Mouse (Mus musculus): ENCODE measurements around the gene Klf16. TPM values are rescaled to one million over a fixed set of nuclear protein-coding genes. Genes with fewer than 3 reads are reported as not detected.

Klf16 gene
- total and polyA plus RNA-seq, 2 experiments from 2014 or later: 8.6 to 16.6 TPM

DNA sequence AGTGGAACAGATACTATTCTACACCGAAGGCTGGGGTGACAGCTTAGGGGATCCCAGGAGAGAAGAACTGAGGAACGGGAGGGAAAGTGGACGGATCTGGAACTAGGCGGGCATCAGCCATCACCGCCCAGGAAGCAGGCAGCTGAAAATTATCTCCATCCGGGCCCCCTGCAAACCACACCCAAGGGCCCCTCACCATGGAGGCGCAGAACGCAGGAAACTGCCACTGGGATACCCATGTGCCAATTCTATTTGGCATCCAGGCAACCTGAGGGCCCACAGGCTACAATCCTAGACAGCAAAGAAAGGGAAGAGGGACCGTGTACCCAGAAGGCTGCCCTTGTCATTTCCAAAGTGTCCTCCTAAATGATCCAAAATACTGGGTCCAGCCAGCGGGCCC is 6.7 kb downstream of the Klf16 start:
- TF ChIP-seq CTCF (IDR thresholded peaks at IDR 0.05; ENCODE audit: low read depth): no peak
- WGBS: 82% methylated on average over 10 of the region's 10 CpGs
- H3K36me3 ChIP-seq (ENCODE audit: insufficient read depth, low read length): peaks cover 6% of the 10 kb centered on the region; the same call in 1 of the 2 replicates
- H3K27ac ChIP-seq: peak overlapping the region; percentile 62
- no peaks in the 10 kb centered on the region for H3K9me3 ChIP-seq (ENCODE audit: low read length)
- H3K9ac ChIP-seq (replicated peaks; ENCODE audit: low read length): peak overlapping the region; percentile 35; the same call in 1 of the 2 replicates
- peak overlapping the region; percentile 47; the same call in 1 of the 2 replicates for H3K4me2 ChIP-seq (ENCODE audit: low read depth, low read length)
- no peaks in the 10 kb centered on the region for H3K27me3 ChIP-seq (ENCODE audit: insufficient read depth, low read length)
- no peak overlapping the region for H3K4me3 ChIP-seq (ENCODE audit: low read length)
- H3K4me1 ChIP-seq (ENCODE audit: insufficient read depth, low read length): peaks cover 27% of the 10 kb centered on the region
- DNase-seq (ENCODE audit: low spot score) (no peak), ATAC-seq (no peak)

DNA sequence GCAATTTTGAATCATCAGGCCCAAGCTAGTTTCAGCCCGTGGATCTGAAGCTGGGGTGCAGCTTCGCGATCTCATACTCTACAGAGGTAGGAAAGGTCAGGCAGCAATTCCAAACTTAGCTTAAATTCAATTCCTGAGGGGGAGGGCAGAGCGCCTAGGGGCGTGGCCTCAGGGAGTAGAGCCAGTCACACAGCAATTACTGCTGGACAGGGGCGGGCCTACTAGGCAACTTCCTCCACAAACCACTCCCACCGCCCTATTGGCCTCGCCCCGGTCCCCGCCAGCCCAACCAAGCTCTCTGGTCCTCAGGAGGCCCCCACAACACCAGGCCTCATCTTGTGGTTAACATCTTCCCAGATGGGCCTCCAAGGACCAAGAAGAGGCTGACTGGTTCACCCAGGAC is 7.5 kb downstream of the Klf16 start:
- ATAC-seq (no peak), DNase-seq (ENCODE audit: low spot score) (peak; percentile 18)
- no peak overlapping the region for H3K9ac ChIP-seq (replicated peaks; ENCODE audit: low read length)
- no peak overlapping the region for H3K4me2 ChIP-seq (ENCODE audit: low read depth, low read length)
- H3K27me3 ChIP-seq (ENCODE audit: insufficient read depth, low read length): no peaks in the 10 kb centered on the region
- peaks cover 24% of the 10 kb centered on the region for H3K4me1 ChIP-seq (ENCODE audit: insufficient read depth, low read length)
- WGBS: 49% methylated on average over 10 of the region's 10 CpGs
- TF ChIP-seq CTCF (IDR thresholded peaks at IDR 0.05; ENCODE audit: low read depth): no peak
- peaks cover 6% of the 10 kb centered on the region; the same call in 1 of the 2 replicates for H3K36me3 ChIP-seq (ENCODE audit: insufficient read depth, low read length)
- no peak overlapping the region for H3K27ac ChIP-seq
- H3K9me3 ChIP-seq (ENCODE audit: low read length): no peaks in the 10 kb centered on the region
- H3K4me3 ChIP-seq (ENCODE audit: low read length): no peak overlapping the region

DNA sequence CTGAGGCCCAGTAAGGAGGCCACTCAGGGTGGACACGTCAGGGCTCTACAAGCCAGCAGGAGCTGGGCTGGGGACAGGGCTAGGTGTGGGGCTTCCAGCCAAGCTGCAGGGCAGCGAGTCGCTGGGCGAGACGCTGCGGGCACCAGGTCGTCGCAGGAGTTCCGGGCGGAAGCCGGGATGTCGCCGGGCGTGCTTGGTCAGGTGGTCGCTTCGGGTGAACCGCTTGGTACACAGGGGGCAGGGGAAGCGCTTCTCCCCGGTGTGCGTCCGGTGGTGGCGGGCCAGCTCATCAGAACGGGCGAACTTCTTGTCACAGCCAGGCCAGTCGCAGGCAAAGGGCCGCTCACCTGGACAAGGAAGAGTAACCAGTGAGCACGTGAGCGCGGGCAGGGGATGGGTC is 8.2 kb downstream of the Klf16 start:
- WGBS: 95% methylated on average over 29 of the region's 29 CpGs
- no peak for DNase-seq (ENCODE audit: low spot score)
- TF ChIP-seq CTCF (IDR thresholded peaks at IDR 0.05; ENCODE audit: low read depth): no peak

DNA sequence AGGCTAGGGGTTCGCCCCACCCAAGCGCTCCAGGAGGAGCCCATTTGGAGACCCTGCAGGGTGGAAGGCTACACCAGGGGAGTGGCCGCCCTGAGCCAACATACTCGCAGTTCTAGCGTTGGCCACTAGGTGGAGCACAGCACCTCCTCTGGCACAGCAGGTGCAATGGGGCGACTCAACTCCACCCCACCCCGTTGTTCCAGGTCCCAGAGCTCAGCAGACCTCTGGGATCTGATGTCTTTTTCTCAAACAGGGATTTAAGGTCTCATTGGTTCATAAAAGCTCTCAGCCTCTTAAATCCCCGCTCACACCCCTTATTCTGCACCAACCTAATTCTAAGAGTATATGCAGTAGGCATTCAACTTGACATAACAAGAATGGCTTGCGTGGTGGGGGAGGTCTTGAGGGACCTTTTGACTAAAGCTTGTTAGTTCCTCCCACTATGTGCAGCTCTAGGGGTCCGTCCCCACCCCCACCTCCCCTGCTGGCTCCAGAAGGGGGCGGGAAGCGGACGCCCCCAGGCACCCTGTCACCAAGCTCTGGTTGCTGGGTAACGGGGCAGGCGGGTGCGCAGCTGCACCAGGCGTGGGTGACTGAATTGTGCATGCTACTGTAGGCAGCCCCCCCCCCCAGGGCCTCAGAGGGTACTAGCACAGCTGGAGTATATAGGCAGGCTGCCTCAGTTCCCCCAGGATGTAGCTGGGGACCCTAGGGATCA is 10.6 kb downstream of the Klf16 start:
- WGBS: 12% methylated on average over 17 of the region's 17 CpGs
- ATAC-seq (peak; percentile 50), DNase-seq (ENCODE audit: low spot score) (peak; percentile 87)
- TF ChIP-seq CTCF (IDR thresholded peaks at IDR 0.05; ENCODE audit: low read depth): peak; percentile 98
- no peaks in the 10 kb centered on the region for H3K9me3 ChIP-seq (ENCODE audit: low read length)
- H3K27ac ChIP-seq: peak overlapping the region; percentile 46
- H3K9ac ChIP-seq (replicated peaks; ENCODE audit: low read length): no peak overlapping the region
- peaks cover 14% of the 10 kb centered on the region for H3K4me1 ChIP-seq (ENCODE audit: insufficient read depth, low read length)
- H3K27me3 ChIP-seq (ENCODE audit: insufficient read depth, low read length): no peaks in the 10 kb centered on the region
- H3K36me3 ChIP-seq (ENCODE audit: insufficient read depth, low read length): peaks cover 6% of the 10 kb centered on the region; the same call in 1 of the 2 replicates
- peak overlapping the region; percentile 42; the same call in 1 of the 2 replicates for H3K4me2 ChIP-seq (ENCODE audit: low read depth, low read length)
- no peak overlapping the region for H3K4me3 ChIP-seq (ENCODE audit: low read length)

More for the DNA sequence above, 8.2 kb downstream of the Klf16 start:
- H3K4me2 ChIP-seq (ENCODE audit: low read depth, low read length): no peak overlapping the region
- no peak for ATAC-seq
- H3K36me3 ChIP-seq (ENCODE audit: insufficient read depth, low read length): peaks cover 6% of the 10 kb centered on the region; the same call in 1 of the 2 replicates
- H3K9me3 ChIP-seq (ENCODE audit: low read length): no peaks in the 10 kb centered on the region
- no peaks in the 10 kb centered on the region for H3K27me3 ChIP-seq (ENCODE audit: insufficient read depth, low read length)
- peaks cover 18% of the 10 kb centered on the region for H3K4me1 ChIP-seq (ENCODE audit: insufficient read depth, low read length)
- H3K9ac ChIP-seq (replicated peaks; ENCODE audit: low read length): no peak overlapping the region
- no peak overlapping the region for H3K4me3 ChIP-seq (ENCODE audit: low read length)
- H3K27ac ChIP-seq: no peak overlapping the region

DNA sequence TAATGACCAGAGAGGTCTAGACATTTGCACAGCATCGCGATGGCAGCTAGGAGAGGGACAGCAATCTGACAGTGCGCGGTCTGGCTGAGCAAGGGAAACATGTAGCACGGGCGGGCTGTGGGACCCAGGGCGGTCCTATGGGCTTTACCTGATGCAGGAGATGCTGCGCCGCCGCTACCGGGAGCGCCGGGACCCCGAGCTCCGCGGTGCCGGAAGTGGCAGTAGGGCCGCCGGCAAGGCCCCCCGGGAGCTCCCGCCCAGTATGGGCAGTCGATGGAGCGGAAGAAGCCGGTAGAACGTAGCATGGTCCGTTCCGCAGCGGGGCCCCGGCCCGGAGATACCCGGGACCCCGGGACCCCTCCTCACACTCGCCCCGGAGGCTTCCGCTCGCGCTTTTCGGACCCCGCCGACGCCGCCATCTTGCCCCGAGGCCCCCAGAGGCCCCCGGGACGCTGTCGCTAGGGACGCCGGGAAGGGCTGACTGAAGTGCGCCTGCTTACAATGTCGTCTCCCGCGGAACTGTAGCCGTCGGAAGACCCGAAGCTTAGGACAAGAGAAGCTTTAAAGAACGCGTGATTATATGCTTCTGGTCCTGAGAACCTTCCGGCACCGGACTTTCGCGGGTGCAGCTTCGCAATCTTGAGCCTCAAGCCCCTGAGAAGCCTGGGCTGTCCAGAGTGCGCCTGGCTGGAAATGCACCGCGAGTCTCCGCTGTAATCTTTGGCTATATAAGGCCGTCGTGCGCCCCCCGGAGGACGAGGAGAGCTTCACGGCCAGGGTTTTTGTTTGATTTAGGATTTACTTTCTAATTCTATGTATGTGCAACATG is 15.8 kb downstream of the Klf16 start, which contains the start of gene Rexo1:
TSS of gene Rexo1 (minus strand) at position 445 of the 829 bp plus-strand sequence.
- peak within 1 kb of the TSS; percentile 98 for H3K9ac ChIP-seq (replicated peaks; ENCODE audit: low read length)
- no peaks in the 10 kb centered on the region for H3K36me3 ChIP-seq (ENCODE audit: insufficient read depth, low read length)
- H3K4me1 ChIP-seq (ENCODE audit: insufficient read depth, low read length): peaks cover 9% of the 10 kb centered on the region
- H3K4me2 ChIP-seq (ENCODE audit: low read depth, low read length): peak within 1 kb of the TSS; percentile 86
- H3K27ac ChIP-seq: peak within 1 kb of the TSS; percentile 94
- peak; percentile 88 for ATAC-seq
- no peaks in the 10 kb centered on the region for H3K9me3 ChIP-seq (ENCODE audit: low read length)
- peak; percentile 86 for TF ChIP-seq CTCF (IDR thresholded peaks at IDR 0.05; ENCODE audit: low read depth)
- DNase-seq (ENCODE audit: low spot score): peak; percentile 97
- no peaks in the 10 kb centered on the region for H3K27me3 ChIP-seq (ENCODE audit: insufficient read depth, low read length)
- peak within 1 kb of the TSS; percentile 100 for H3K4me3 ChIP-seq (ENCODE audit: low read length)
- under 1% methylated on average over 71 of the region's 72 CpGs for WGBS

DNA sequence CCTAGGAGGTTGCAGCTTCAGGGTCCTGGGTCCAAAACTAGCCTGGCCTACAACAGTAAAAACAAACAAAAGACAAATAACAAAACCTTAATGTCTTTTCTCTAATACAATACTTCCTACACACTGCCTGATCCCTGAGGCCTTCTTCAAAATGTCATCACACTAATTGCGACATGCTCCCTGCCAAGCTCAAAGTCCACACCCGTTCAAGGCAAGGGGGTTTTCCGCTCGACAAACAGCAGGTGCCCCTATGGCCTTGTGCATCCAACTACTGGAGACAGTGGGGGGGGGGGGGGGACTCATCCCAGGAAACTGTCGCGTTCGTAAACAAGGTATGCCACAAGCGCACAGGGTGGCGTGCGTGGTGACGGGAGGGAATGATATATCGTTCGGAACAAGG is 16.5 kb downstream of the Klf16 start:
- Histone ChIP-seq H3K9me3 (ENCODE audit: low read length) (no peaks in the 10 kb centered on the region), H3K36me3 (ENCODE audit: insufficient read depth, low read length) (no peaks in the 10 kb centered on the region), H3K9ac (replicated peaks; ENCODE audit: low read length) (peak overlapping the region; percentile 98), H3K4me1 (ENCODE audit: insufficient read depth, low read length) (peaks cover 9% of the 10 kb centered on the region), H3K27ac (peak overlapping the region; percentile 94; the same call in 1 of the 2 replicates), H3K27me3 (ENCODE audit: insufficient read depth, low read length) (no peaks in the 10 kb centered on the region), H3K4me3 (ENCODE audit: low read length) (peak overlapping the region; percentile 100), H3K4me2 (ENCODE audit: low read depth, low read length) (peak overlapping the region; percentile 86)
- DNase-seq (ENCODE audit: low spot score) (no peak), ATAC-seq (no peak)
- TF ChIP-seq CTCF (IDR thresholded peaks at IDR 0.05; ENCODE audit: low read depth): no peak
- 1% methylated on average over 13 of the region's 13 CpGs for WGBS
